Mouse (Mus musculus): ENCODE measurements around the gene Vgll4.

DNA sequence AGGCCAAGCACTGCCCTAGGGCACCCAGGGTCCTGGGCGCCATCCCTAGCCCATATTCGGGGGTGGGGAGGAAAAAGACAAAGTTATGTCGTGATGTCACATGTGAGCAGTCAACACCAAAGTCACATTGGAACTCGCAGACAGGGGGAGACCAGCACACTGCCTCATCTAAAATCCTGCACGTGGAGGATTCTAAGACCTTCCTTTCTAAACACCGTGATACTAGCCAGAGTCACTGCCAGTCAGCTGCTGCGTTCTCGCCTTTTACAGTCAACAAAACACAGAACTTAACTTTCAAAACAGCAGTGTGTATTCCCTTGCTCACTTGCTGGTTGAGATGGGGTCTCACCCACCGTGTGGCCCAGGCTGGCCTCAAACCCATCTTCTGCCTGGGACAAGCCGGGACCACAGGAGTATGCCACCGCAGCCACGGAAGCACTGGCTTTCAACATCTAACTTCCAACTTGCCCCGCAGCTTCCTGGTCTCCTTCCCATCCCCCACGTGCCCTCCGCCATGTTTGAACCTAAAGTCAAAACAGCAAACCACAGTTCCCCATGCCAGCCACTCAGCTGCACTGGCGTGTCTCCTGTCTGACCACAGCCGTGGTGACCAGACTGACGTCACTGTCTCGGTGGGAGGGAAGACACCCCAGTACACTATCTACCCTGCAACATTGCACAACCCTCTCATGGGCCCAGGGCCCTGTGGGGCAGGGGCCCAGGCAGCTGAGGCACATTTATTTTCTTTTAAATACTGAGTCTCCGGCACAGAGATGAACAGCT lies 76.2 kb downstream of the Vgll4 start:
- TF ChIP-seq CTCF (IDR thresholded peaks at IDR 0.05; ENCODE audit: borderline replicate concordance, insufficient read depth, low read length) = no peak
- no peak for TF ChIP-seq POLR2A (IDR thresholded peaks at IDR 0.05; ENCODE audit: low read depth, low read length)
